In genomic region chr11:117833509-117833908, GRCm38 (mm10) we compare ENCODE assay signal across 9 mouse cellular contexts. TPM values are rescaled to one million over a fixed set of nuclear protein-coding genes. Genes with fewer than 3 reads are reported as not detected.
DNase-seq lines count a peak whose midpoint lies in the region; ATAC-seq and TF ChIP-seq lines count a peak whose summit lies in the region.
"Not testable (repeated sequence)": the region's sequence is repeated elsewhere in the genome, so short reads cannot be mapped to it uniquely, and the experiment has no call there.
"Had no signal": no experiment of that assay in that cellular context is flagged by ENCODE, and none has a peak within 500 bp of the region (broad histone marks: within the 10 kb centered on the region; RNA-seq: fewer than 3 reads in every experiment).

No protein-coding gene starts in this region.

- not testable (repeated sequence) for TF ChIP-seq POLR2A in CH12.LX (IDR thresholded peaks at IDR 0.05; ENCODE audit: low read depth, low read length); kidney, adult 2 months (IDR thresholded peaks at IDR 0.05; ENCODE audit: low read depth, low read length); testis, adult 2 months (IDR thresholded peaks at IDR 0.05; ENCODE audit: control insufficient read depth, low read depth, low read length)

- not testable (repeated sequence) for H3K4me2 ChIP-seq in CH12.LX (ENCODE audit: insufficient read depth, low read depth, poor library complexity, severe bottlenecking); intestine, embryonic 16.5 days (ENCODE audit: low read depth, low read length); kidney, embryonic 16.5 days (replicated peaks; ENCODE audit: low read depth, low read length); liver, embryonic 15.5 days; liver, postnatal 0 days (ENCODE audit: low read depth, low read length)

- H3K9ac ChIP-seq in CH12.LX (ENCODE audit: insufficient read depth, low read depth); intestine, embryonic 16.5 days (ENCODE audit: low read depth, low read length); kidney, embryonic 16.5 days (replicated peaks; ENCODE audit: low read length); liver, embryonic 15.5 days; liver, postnatal 0 days (replicated peaks): not testable (repeated sequence)

- dilution Hi-C loops in CH12.LX (cut with MboI; ENCODE audit: extremely low pct_ligation_motif_present, extremely low pct_unique_long_range_greater_than_20kb, low sequenced_read_pairs) = not testable (repeated sequence)

- TF ChIP-seq EP300 in CH12.LX (IDR thresholded peaks at IDR 0.05; ENCODE audit: low read length); liver, postnatal 0 days (IDR thresholded peaks at IDR 0.05; ENCODE audit: low read depth): not testable (repeated sequence)

- H3K4me1 ChIP-seq in CH12.LX (ENCODE audit: control insufficient read depth in 1 of 2, insufficient read depth in 2 of 2) = peaks cover 11 to 39% of the 10 kb centered on the region in 2 experiments
- H3K4me1 ChIP-seq in intestine, embryonic 16.5 days (ENCODE audit: control insufficient read depth, insufficient read depth, low read length) = peaks cover 54% of the 10 kb centered on the region
- peaks cover 33% of the 10 kb centered on the region for H3K4me1 ChIP-seq in kidney, adult 2 months (ENCODE audit: control insufficient read depth, insufficient read depth, low read length)
- H3K4me1 ChIP-seq in kidney, embryonic 16.5 days (ENCODE audit: insufficient read depth, low read length) = peaks cover 31% of the 10 kb centered on the region
- peaks cover 96% of the 10 kb centered on the region for H3K4me1 ChIP-seq in liver, embryonic 15.5 days (replicated peaks)
- peaks cover 68% of the 10 kb centered on the region for H3K4me1 ChIP-seq in liver, postnatal 0 days (ENCODE audit: insufficient read depth)
- H3K4me1 ChIP-seq in testis, adult 2 months (ENCODE audit: control insufficient read depth, insufficient read depth, low read length) = peaks cover 23% of the 10 kb centered on the region

- H3K27me3 ChIP-seq in CH12.LX (replicated peaks); intestine, embryonic 16.5 days (replicated peaks; ENCODE audit: control insufficient read depth, insufficient read depth, low read length); kidney, adult 2 months (replicated peaks; ENCODE audit: control insufficient read depth, insufficient read depth, low read length); kidney, embryonic 16.5 days (ENCODE audit: insufficient read depth, low read length); liver, embryonic 15.5 days; liver, postnatal 0 days (ENCODE audit: insufficient read depth, low read length); testis, adult 2 months (ENCODE audit: control insufficient read depth, insufficient read depth, low read length): not testable (repeated sequence)

- in situ Hi-C loops in CH12.LX (cut with MboI; ENCODE audit: low pct_ligation_motif_present, low pct_unique_long_range_greater_than_20kb, low sequenced_read_pairs) = not testable (repeated sequence)

- WGBS in intestine, embryonic 16.5 days = 92% methylated on average over 4 of the region's 6 CpGs
- 65% methylated on average over 6 of the region's 6 CpGs for WGBS in kidney, adult 2 months
- 88% methylated on average over 4 of the region's 6 CpGs for WGBS in kidney, embryonic 16.5 days
- 86% methylated on average over 6 of the region's 6 CpGs for WGBS in liver, embryonic 15.5 days (ENCODE audit: insufficient replicate concordance)
- WGBS in liver, postnatal 0 days (ENCODE audit: insufficient replicate concordance) = 87% methylated on average over 4 of the region's 6 CpGs

- H3K36me3 ChIP-seq in CH12.LX (replicated peaks in 1 of 2; ENCODE audit: control insufficient read depth in 1 of 2, insufficient read depth in 1 of 2, low read length in 1 of 2) = peaks cover 3 to 29% of the 10 kb centered on the region in 2 experiments
- H3K36me3 ChIP-seq in intestine, embryonic 16.5 days (ENCODE audit: control insufficient read depth, insufficient read depth, low read length); kidney, adult 2 months (ENCODE audit: control insufficient read depth, insufficient read depth, low read length); kidney, embryonic 16.5 days (ENCODE audit: insufficient read depth, low read length); liver, embryonic 15.5 days (replicated peaks); liver, postnatal 0 days (replicated peaks; ENCODE audit: insufficient read depth, low read length); testis, adult 2 months (ENCODE audit: control insufficient read depth, insufficient read depth, low read length): not testable (repeated sequence)

- not testable (repeated sequence) for H3K4me3 ChIP-seq in CH12.LX (replicated peaks in 1 of 3; ENCODE audit: low read depth in 2 of 3, low read length in 2 of 3, poor library complexity in 1 of 3); intestine, embryonic 16.5 days (ENCODE audit: low read length); kidney, adult 2 months (ENCODE audit: insufficient read depth, low read depth, low read length); kidney, embryonic 16.5 days (ENCODE audit: low read length); liver, embryonic 15.5 days (replicated peaks); liver, postnatal 0 days (ENCODE audit: low read depth, low read length); testis, adult 2 months (ENCODE audit: control insufficient read depth, low read depth, low read length)

- not testable (repeated sequence) for H3K79me2 ChIP-seq in CH12.LX (replicated peaks; ENCODE audit: control insufficient read depth, extremely low read depth, insufficient read depth, poor library complexity, severe bottlenecking)

- not testable (repeated sequence) for H3K9me3 ChIP-seq in CH12.LX (replicated peaks; ENCODE audit: low read length); intestine, embryonic 16.5 days (ENCODE audit: control insufficient read depth, low read length); kidney, embryonic 16.5 days (ENCODE audit: low read length); liver, embryonic 15.5 days (replicated peaks); liver, postnatal 0 days (ENCODE audit: low read length)

- not testable (repeated sequence) for H3K27ac ChIP-seq in CH12.LX (ENCODE audit: insufficient read depth, low read depth)
- H3K27ac ChIP-seq in intestine, embryonic 16.5 days (ENCODE audit: low read length) = peak overlapping the region; percentile 84
- peak overlapping the region; percentile 94 for H3K27ac ChIP-seq in kidney, adult 2 months (ENCODE audit: insufficient read depth, low read depth, low read length)
- 0 out of 2 replicates have a peak overlapping the region, but pooled peaks have one; percentile 33 for H3K27ac ChIP-seq in kidney, embryonic 16.5 days (ENCODE audit: low read length)
- H3K27ac ChIP-seq in liver, embryonic 15.5 days (replicated peaks) = peak overlapping the region; percentile 68
- peak overlapping the region; percentile 98 for H3K27ac ChIP-seq in liver, postnatal 0 days (ENCODE audit: low read depth)
- peak overlapping the region; percentile 65 for H3K27ac ChIP-seq in testis, adult 2 months (ENCODE audit: control insufficient read depth, insufficient read depth, low read depth, low read length)

- not testable (repeated sequence) for DNase-seq in CH12.LX (ENCODE audit: extremely low read depth); kidney, adult 2 months; liver, postnatal 0 days
- peak; percentile 29 for DNase-seq in R1 (ENCODE audit: low read depth, low spot score)

- peak in 1 of 2 experiments; percentile 10; a peak in 1 of 4 replicates for TF ChIP-seq CTCF in CH12.LX (conservative IDR thresholded peaks at IDR 0.05 in 1 of 2, IDR thresholded peaks at IDR 0.05 in 1 of 2; ENCODE audit: low read depth in 2 of 2, low read length in 2 of 2)
- not testable (repeated sequence) for TF ChIP-seq CTCF in kidney, adult 2 months (conservative IDR thresholded peaks at IDR 0.05; ENCODE audit: insufficient read depth, insufficient read length, low read depth, low read length); liver, postnatal 0 days (IDR thresholded peaks at IDR 0.05; ENCODE audit: low read depth); testis, adult 2 months (IDR thresholded peaks at IDR 0.05; ENCODE audit: control insufficient read depth, insufficient read depth, insufficient replicate concordance, low read depth, low read length)

- not testable (repeated sequence) for TF ChIP-seq RAD21 in CH12.LX (IDR thresholded peaks at IDR 0.05; ENCODE audit: low read depth, low read length)

- ATAC-seq in intestine, embryonic 16.5 days; kidney, embryonic 16.5 days (ENCODE audit: low FRiP score, low TSS enrichment); liver, embryonic 15.5 days (ENCODE audit: insufficient read depth); liver, postnatal 0 days: not testable (repeated sequence)

RNA-seq across cellular contexts. Expression of gene Tk1, which starts 7.6 kb away (rescaled TPM):
- 235 and 236 TPM in 2 replicates for total RNA-seq in CH12.LX (2012; rRNA removed)
- total RNA-seq in CH12.LX (2014; rRNA removed) = 146 and 149 TPM in 2 replicates
- polyA plus RNA-seq in CH12.LX (2012; ENCODE audit: insufficient read length, low read depth) = 158 and 179 TPM in 2 replicates
- polyA plus RNA-seq in intestine, embryonic 16.5 days (2015; fragmentation: Nextera tagmentation; extraction: Ambion mirVana) = 119 and 147 TPM in 2 replicates
- 15.5 and 15.8 TPM in 2 replicates for polyA plus RNA-seq in kidney, adult 2 months (2012; rRNA removed)
- polyA plus RNA-seq in kidney, embryonic 16.5 days (2015; fragmentation: Nextera tagmentation; extraction: Ambion mirVana) = 128 and 136 TPM in 2 replicates
- polyA plus RNA-seq in liver, embryonic 15.5 days (2015; fragmentation: Nextera tagmentation; extraction: Ambion mirVana) = 136 and 138 TPM in 2 replicates
- polyA plus RNA-seq in liver, postnatal 0 days (2015; fragmentation: Nextera tagmentation; extraction: Ambion mirVana) = 96.8 and 101 TPM in 2 replicates
- 4.8 and 5.8 TPM in 2 replicates for polyA plus RNA-seq in testis, adult 2 months (2012; rRNA removed)

RNA-seq across cellular contexts. Expression of gene Afmid, which starts 7.8 kb away (rescaled TPM):
- total RNA-seq in CH12.LX (2012; rRNA removed) (6.8 and 7.3 TPM in 2 replicates), CH12.LX (2014; rRNA removed) (5.0 and 5.7 TPM in 2 replicates)
- 7.1 and 7.5 TPM in 2 replicates for polyA plus RNA-seq in CH12.LX (2012; ENCODE audit: insufficient read length, low read depth)
- 9.6 and 10.7 TPM in 2 replicates for polyA plus RNA-seq in intestine, embryonic 16.5 days (2015; fragmentation: Nextera tagmentation; extraction: Ambion mirVana)
- polyA plus RNA-seq in kidney, adult 2 months (2012; rRNA removed) = 85.6 and 89.7 TPM in 2 replicates
- 5.8 and 6.1 TPM in 2 replicates for polyA plus RNA-seq in kidney, embryonic 16.5 days (2015; fragmentation: Nextera tagmentation; extraction: Ambion mirVana)
- polyA plus RNA-seq in liver, embryonic 15.5 days (2015; fragmentation: Nextera tagmentation; extraction: Ambion mirVana) = 11.8 and 12.0 TPM in 2 replicates
- 32.9 and 34.4 TPM in 2 replicates for polyA plus RNA-seq in liver, postnatal 0 days (2015; fragmentation: Nextera tagmentation; extraction: Ambion mirVana)
- polyA plus RNA-seq in testis, adult 2 months (2012; rRNA removed) = 4.0 and 5.7 TPM in 2 replicates

RNA-seq across cellular contexts. Expression of gene Birc5, which starts 15.5 kb away (rescaled TPM):
- total RNA-seq in CH12.LX (2012; rRNA removed) (193 and 237 TPM in 2 replicates), CH12.LX (2014; rRNA removed) (242 and 270 TPM in 2 replicates)
- 286 and 289 TPM in 2 replicates for polyA plus RNA-seq in CH12.LX (2012; ENCODE audit: insufficient read length, low read depth)
- polyA plus RNA-seq in intestine, embryonic 16.5 days (2015; fragmentation: Nextera tagmentation; extraction: Ambion mirVana) = 259 and 306 TPM in 2 replicates
- polyA plus RNA-seq in kidney, adult 2 months (2012; rRNA removed) = 0.75 and 1.3 TPM in 2 replicates
- 284 and 298 TPM in 2 replicates for polyA plus RNA-seq in kidney, embryonic 16.5 days (2015; fragmentation: Nextera tagmentation; extraction: Ambion mirVana)
- 306 and 347 TPM in 2 replicates for polyA plus RNA-seq in liver, embryonic 15.5 days (2015; fragmentation: Nextera tagmentation; extraction: Ambion mirVana)
- 193 and 197 TPM in 2 replicates for polyA plus RNA-seq in liver, postnatal 0 days (2015; fragmentation: Nextera tagmentation; extraction: Ambion mirVana)
- 46.1 and 46.3 TPM in 2 replicates for polyA plus RNA-seq in testis, adult 2 months (2012; rRNA removed)

RNA-seq across cellular contexts. Expression of gene Gm20708, which starts 24.0 kb away (rescaled TPM):
- 0.59 and 1.0 TPM in 2 replicates for total RNA-seq in CH12.LX (2012; rRNA removed)
- 0.50 TPM in 1 of 2 replicates, not detected in the other for total RNA-seq in CH12.LX (2014; rRNA removed)
- 0.80 and 1.6 TPM in 2 replicates for polyA plus RNA-seq in CH12.LX (2012; ENCODE audit: insufficient read length, low read depth)
- polyA plus RNA-seq in intestine, embryonic 16.5 days (2015; fragmentation: Nextera tagmentation; extraction: Ambion mirVana) = 0.20 and 0.29 TPM in 2 replicates
- polyA plus RNA-seq in kidney, adult 2 months (2012; rRNA removed) = 0.18 and 0.22 TPM in 2 replicates
- 0.26 and 0.44 TPM in 2 replicates for polyA plus RNA-seq in kidney, embryonic 16.5 days (2015; fragmentation: Nextera tagmentation; extraction: Ambion mirVana)
- 0.28 and 0.45 TPM in 2 replicates for polyA plus RNA-seq in liver, embryonic 15.5 days (2015; fragmentation: Nextera tagmentation; extraction: Ambion mirVana)
- 0.33 and 0.48 TPM in 2 replicates for polyA plus RNA-seq in liver, postnatal 0 days (2015; fragmentation: Nextera tagmentation; extraction: Ambion mirVana)
- 1.0 TPM in 1 of 2 replicates, not detected in the other for polyA plus RNA-seq in testis, adult 2 months (2012; rRNA removed)
- polyA plus RNA-seq: embryonic facial prominence, embryonic 11.5 days had no signal

RNA-seq across cellular contexts. Expression of gene Syngr2, which starts 24.0 kb away (rescaled TPM):
- 362 and 409 TPM in 2 replicates for total RNA-seq in CH12.LX (2012; rRNA removed)
- 395 and 553 TPM in 2 replicates for total RNA-seq in CH12.LX (2014; rRNA removed)
- polyA plus RNA-seq in CH12.LX (2012; ENCODE audit: insufficient read length, low read depth) = 513 and 654 TPM in 2 replicates
- polyA plus RNA-seq in intestine, embryonic 16.5 days (2015; fragmentation: Nextera tagmentation; extraction: Ambion mirVana) = 170 and 173 TPM in 2 replicates
- 150 and 155 TPM in 2 replicates for polyA plus RNA-seq in kidney, adult 2 months (2012; rRNA removed)
- polyA plus RNA-seq in kidney, embryonic 16.5 days (2015; fragmentation: Nextera tagmentation; extraction: Ambion mirVana) = 93.2 and 106 TPM in 2 replicates
- 49.2 and 54.7 TPM in 2 replicates for polyA plus RNA-seq in liver, embryonic 15.5 days (2015; fragmentation: Nextera tagmentation; extraction: Ambion mirVana)
- polyA plus RNA-seq in liver, postnatal 0 days (2015; fragmentation: Nextera tagmentation; extraction: Ambion mirVana) = 60.6 and 62.2 TPM in 2 replicates
- polyA plus RNA-seq in testis, adult 2 months (2012; rRNA removed) = 21.3 and 32.5 TPM in 2 replicates

Comparison
In these comparisons a context has a peak if more than half of its experiments do, and no peak if none do; other contexts are left out.
1. RNA of gene Birc5, which starts 15.5 kb away (polyA plus RNA-seq): 306 to 347 TPM in liver, embryonic 15.5 days, 259 to 306 TPM in intestine, embryonic 16.5 days, 286 to 289 TPM in CH12.LX, 284 to 298 TPM in kidney, embryonic 16.5 days, 193 to 197 TPM in liver, postnatal 0 days and 46.1 to 46.3 TPM in testis, adult 2 months; 0.75 to 1.3 TPM in kidney, adult 2 months; every median in the first group is over 10 times any median in the second.